Mouse (Mus musculus) midbrain, embryonic 14.5 days (tissue): Measurements from ENCODE around the gene Atp6v0a1. TPM values are rescaled to one million over a fixed set of nuclear protein-coding genes. Genes with fewer than 3 reads are reported as not detected.

Source experiments
- ATAC-seq: fragments of 200-750 bp; cut with Nextera tagmentation; 2 replicates; pipeline ENCODE4 v1.8.0; 2017; ENCODE audit warnings: moderate number of reproducible peaks, moderate library complexity; ENCODE audit not compliant: low FRiP score, low TSS enrichment
- DNase-seq: peaks from one replicate; pipeline ENCODE4 v3.0.0-alpha.2; 2015
- H3K27ac ChIP-seq: fragments of 300-500 bp; sonication (generic); replicated peaks from 2 replicates; pipeline ENCODE4 v1.5.1; 2014; ENCODE audit warnings: mild to moderate bottlenecking, low read depth, low read length, moderate library complexity
- H3K27me3 ChIP-seq: fragments of 300-500 bp; sonication (generic); 2 replicates; pipeline ENCODE4 v1.6.1; 2014; ENCODE audit warnings: low read length, control low read depth, mixed read lengths; ENCODE audit not compliant: control insufficient read depth, insufficient read depth
- H3K36me3 ChIP-seq: fragments of 300-500 bp; sonication (generic); 2 replicates; pipeline ENCODE4 v1.6.1; 2014; ENCODE audit warnings: low read length, control low read depth; ENCODE audit not compliant: control insufficient read depth, insufficient read depth
- H3K4me1 ChIP-seq: fragments of 300-500 bp; sonication (generic); 2 replicates; pipeline ENCODE4 v1.6.1; 2014; ENCODE audit warnings: mild to moderate bottlenecking, antibody characterized with exemption, low read length, control low read depth; ENCODE audit not compliant: control insufficient read depth, insufficient read depth
- H3K4me2 ChIP-seq: fragments of 300-500 bp; sonication (generic); 2 replicates; pipeline ENCODE4 v1.6.1; 2014; ENCODE audit warnings: mild to moderate bottlenecking, low read length, moderate library complexity
- H3K4me3 ChIP-seq: fragments of 300-500 bp; sonication (generic); replicated peaks from 2 replicates; pipeline ENCODE4 v1.5.1; 2014; ENCODE audit warnings: low read depth, low read length
- H3K9ac ChIP-seq: fragments of 300-500 bp; sonication (generic); replicated peaks from 2 replicates; pipeline ENCODE4 v1.6.1; 2014; ENCODE audit warnings: mild to moderate bottlenecking, low read length, moderate library complexity
- H3K9me3 ChIP-seq: fragments of 300-500 bp; sonication (generic); 2 replicates; pipeline ENCODE4 v1.6.1; 2016; ENCODE audit warnings: low read length, control low read depth, mixed read lengths; ENCODE audit not compliant: control insufficient read depth
- WGBS: fragments of 180-500 bp; shearing (Covaris S2); extraction: QIAGEN DNeasy Blood & Tissue Kit; methylation state at CpG from one replicate; pipeline ENCODE4 v1.1.7; 2014; 5-methylcytosine and 5-hydroxymethylcytosine counted together
- polyA plus RNA-seq: library from polyadenylated mRNA; unstranded; fragments of >200 nt; fragmentation: Nextera tagmentation; extraction: Ambion mirVana; gene quantifications from 2 replicates; pipeline ENCODE4 v1.2.1, GENCODE M21; 2014

The Atp6v0a1 gene
- polyA plus RNA-seq, 1 experiment from 2014 or later = 115 TPM

DNA sequence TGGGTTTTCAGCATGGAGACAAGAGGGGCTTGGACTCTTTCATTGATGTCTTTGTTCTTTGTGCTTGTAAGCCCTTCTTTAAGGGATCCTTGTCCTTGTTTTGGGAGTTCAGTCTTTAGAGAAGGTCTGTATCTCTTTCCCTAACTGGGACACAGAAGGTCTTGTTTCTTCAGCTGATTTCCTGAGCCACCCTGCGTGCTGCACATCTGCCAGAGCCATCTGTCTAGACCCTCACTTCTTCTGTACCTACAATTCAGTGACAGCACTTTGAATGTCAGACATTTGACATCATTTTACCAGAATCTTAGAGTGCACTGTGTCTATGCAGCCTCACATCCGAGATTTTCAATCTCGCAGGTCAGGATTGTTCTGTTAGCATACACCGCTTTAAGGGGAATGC lies 36.6 kb downstream of the Atp6v0a1 start:
- Histone ChIP-seq H3K9ac (no peak overlapping the region), H3K27ac (no peak overlapping the region), H3K4me2 (no peak overlapping the region), H3K9me3 (no peaks in the 10 kb centered on the region), H3K4me3 (no peak overlapping the region), H3K4me1 (no peaks in the 10 kb centered on the region), H3K36me3 (peaks cover 98% of the 10 kb centered on the region), H3K27me3 (no peaks in the 10 kb centered on the region)
- WGBS = 92% methylated on average over 4 of the region's 4 CpGs
- DNase-seq (no peak), ATAC-seq (no peak)

DNA sequence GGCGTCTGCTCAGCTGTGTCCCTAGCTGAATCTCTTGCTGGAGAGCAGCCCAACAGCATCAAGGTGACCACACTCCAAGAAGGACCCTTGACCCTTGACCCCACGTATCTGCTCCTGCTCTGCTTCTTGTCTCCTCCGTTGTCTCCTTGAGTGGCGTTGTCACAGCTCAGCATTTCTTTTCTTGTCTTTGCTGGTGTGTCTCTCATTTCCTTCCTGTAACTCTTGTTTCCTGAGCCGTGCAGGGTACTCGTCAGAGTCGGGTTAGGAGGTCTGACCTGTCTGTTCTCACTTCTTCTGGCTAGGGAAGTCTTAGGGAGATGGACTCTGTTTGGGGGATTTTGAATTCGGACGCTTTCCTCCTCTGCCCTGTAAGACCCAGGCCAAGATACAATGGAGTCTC lies 37.2 kb downstream of the Atp6v0a1 start:
- Histone ChIP-seq H3K27ac (no peak overlapping the region), H3K4me1 (no peaks in the 10 kb centered on the region), H3K36me3 (peaks cover 99% of the 10 kb centered on the region), H3K27me3 (no peaks in the 10 kb centered on the region), H3K9ac (no peak overlapping the region), H3K4me2 (no peak overlapping the region), H3K4me3 (no peak overlapping the region), H3K9me3 (no peaks in the 10 kb centered on the region)
- DNase-seq = no peak
- WGBS = 76% methylated on average over 9 of the region's 9 CpGs
- ATAC-seq = no peak

DNA sequence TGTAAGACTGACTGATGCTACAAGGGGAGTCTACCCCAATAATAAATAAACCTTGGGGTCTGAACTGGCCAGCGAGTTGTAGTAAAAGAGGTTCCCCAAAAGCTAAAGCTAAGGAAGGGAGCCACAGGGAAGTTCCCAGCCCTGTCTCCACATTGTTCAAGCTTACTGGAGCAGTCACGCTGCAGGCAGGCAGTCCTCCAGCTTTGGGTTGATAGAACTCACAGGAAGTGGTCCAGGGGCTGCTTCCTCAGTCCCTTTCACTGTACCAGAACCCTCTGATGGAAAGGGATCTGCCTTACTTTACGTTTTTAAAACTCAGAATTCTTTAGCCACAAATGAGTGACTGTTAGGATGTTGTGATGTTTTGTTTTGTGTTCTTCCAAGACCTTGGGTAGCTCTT lies 38.2 kb downstream of the Atp6v0a1 start:
- Histone ChIP-seq H3K27ac (no peak overlapping the region), H3K4me2 (no peak overlapping the region), H3K9ac (no peak overlapping the region), H3K27me3 (no peaks in the 10 kb centered on the region), H3K4me3 (no peak overlapping the region), H3K9me3 (no peaks in the 10 kb centered on the region), H3K4me1 (no peaks in the 10 kb centered on the region), H3K36me3 (peaks cover 99% of the 10 kb centered on the region)
- no peak for DNase-seq
- no peak for ATAC-seq
- 84% methylated on average over 3 of the region's 3 CpGs for WGBS

DNA sequence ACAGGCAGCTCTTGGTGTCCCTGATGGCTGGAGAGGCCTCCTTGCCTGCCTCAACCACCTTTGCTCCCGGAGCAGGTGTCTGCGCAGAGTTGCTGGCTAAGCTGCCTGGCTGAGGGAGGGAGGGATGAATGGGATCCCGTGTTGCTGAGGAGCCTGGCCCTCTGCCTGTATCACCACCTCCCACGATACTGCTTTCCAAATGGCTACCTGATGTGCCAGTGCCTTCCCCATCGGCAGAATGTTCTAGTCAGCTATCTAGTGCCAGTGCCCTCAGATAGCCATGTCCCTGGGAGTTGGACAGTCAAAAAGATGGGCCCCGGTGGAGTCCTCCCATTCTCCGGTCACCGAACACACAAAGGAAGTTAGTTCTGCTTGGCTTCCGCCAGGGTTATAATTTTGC lies 41.1 kb downstream of the Atp6v0a1 start:
- no peak overlapping the region for H3K27ac ChIP-seq
- no peaks in the 10 kb centered on the region for H3K27me3 ChIP-seq
- no peak overlapping the region for H3K4me2 ChIP-seq
- DNase-seq (no peak), ATAC-seq (no peak)
- H3K9me3 ChIP-seq = no peaks in the 10 kb centered on the region
- no peak overlapping the region for H3K9ac ChIP-seq
- H3K4me3 ChIP-seq = no peak overlapping the region
- 94% methylated on average over 9 of the region's 9 CpGs for WGBS
- peaks cover 97% of the 10 kb centered on the region for H3K36me3 ChIP-seq
- no peaks in the 10 kb centered on the region for H3K4me1 ChIP-seq

DNA sequence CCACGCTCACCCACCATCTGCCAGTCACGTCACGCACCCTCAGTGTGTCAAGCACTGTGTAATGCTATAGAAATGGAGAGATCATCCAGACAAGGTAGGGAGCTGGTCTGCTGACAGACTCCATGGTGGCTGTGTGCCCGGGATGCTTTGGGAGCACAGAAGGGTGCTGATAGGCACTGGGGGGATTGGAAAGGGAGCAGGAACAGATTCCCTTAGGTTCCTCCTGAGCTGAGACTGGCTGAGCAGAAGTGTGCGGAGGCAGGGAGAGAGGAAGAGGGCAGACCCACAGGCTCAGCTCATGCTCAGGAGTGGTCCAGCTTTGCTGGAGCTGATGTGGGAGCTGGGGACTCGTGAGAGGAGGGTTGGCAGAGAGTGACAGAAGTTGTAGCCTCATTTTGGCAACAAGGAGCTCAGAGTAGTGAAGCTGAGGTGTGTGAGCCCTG lies 41.8 kb downstream of the Atp6v0a1 start:
- DNase-seq (no peak), ATAC-seq (no peak)
- Histone ChIP-seq H3K9ac (no peak overlapping the region), H3K36me3 (peaks cover 97% of the 10 kb centered on the region), H3K4me2 (no peak overlapping the region), H3K4me3 (no peak overlapping the region), H3K9me3 (no peaks in the 10 kb centered on the region), H3K27me3 (no peaks in the 10 kb centered on the region), H3K4me1 (no peaks in the 10 kb centered on the region), H3K27ac (no peak overlapping the region)
- 88% methylated on average over 6 of the region's 6 CpGs for WGBS

DNA sequence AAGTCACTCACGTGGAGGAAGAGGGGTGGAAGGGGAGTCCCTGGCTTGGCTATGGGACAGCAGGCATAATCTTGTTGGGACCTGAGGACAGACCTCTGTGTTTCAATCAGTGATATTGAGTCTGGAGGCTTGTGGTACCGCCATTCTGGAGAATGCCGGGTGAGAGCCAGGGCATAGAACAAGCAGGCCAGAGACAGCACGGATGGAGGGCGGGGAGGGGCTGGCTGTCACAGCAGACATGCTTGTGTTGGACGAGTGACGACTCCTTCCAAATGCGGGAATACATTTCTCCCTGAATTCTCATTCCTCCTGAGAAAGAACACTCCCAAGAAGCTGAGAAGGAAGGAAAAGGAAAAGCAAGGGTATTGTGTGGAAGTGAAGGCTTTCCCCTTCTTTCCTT lies 42.4 kb downstream of the Atp6v0a1 start:
- Histone ChIP-seq H3K27ac (no peak overlapping the region), H3K27me3 (no peaks in the 10 kb centered on the region), H3K36me3 (peaks cover 97% of the 10 kb centered on the region), H3K4me1 (no peaks in the 10 kb centered on the region), H3K9ac (no peak overlapping the region), H3K4me2 (no peak overlapping the region), H3K9me3 (no peaks in the 10 kb centered on the region), H3K4me3 (no peak overlapping the region)
- DNase-seq (no peak), ATAC-seq (no peak)
- WGBS = 84% methylated on average over 8 of the region's 8 CpGs

DNA sequence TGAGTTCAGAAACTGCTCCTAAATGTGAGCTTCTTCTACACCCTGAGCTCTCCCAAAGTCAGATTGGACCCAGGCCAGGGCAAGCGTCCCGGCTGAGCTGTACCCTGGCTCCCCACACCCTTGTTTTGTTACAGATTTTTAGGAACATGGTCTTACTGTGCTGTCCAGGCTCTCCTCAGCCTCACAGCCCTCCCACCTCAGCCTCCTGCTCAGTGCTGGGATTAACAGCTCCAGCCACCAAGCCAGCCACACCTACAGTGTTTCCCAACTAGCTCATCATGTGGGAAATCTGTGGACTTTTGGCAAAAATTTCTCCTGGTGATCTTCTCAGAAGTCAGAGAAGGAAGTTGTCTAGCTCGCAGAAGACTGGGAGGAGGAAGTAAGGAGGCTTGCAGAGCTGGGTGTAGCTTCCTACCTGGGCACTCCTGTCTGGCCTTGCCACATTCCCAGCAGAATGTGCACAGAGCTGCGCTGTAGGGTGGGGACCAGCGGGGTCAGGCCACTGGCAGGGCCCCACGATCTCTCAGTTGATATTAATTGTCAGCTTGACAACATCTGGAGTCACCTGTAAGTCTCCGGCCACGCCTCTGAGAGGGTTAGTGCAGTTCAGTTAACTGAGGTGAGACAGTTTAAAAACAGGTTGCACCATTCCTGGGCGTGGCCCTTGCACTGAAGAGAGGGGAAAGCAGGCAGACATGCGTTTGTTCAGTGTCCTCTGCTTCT lies 43.7 kb downstream of the Atp6v0a1 start:
- H3K4me1 ChIP-seq = no peaks in the 10 kb centered on the region
- H3K36me3 ChIP-seq = peaks cover 96% of the 10 kb centered on the region
- H3K4me2 ChIP-seq = no peak overlapping the region
- no peak overlapping the region for H3K4me3 ChIP-seq
- DNase-seq (no peak), ATAC-seq (no peak)
- no peak overlapping the region for H3K27ac ChIP-seq
- no peak overlapping the region for H3K9ac ChIP-seq
- 95% methylated on average over 10 of the region's 10 CpGs for WGBS
- no peaks in the 10 kb centered on the region for H3K27me3 ChIP-seq
- H3K9me3 ChIP-seq = no peaks in the 10 kb centered on the region

DNA sequence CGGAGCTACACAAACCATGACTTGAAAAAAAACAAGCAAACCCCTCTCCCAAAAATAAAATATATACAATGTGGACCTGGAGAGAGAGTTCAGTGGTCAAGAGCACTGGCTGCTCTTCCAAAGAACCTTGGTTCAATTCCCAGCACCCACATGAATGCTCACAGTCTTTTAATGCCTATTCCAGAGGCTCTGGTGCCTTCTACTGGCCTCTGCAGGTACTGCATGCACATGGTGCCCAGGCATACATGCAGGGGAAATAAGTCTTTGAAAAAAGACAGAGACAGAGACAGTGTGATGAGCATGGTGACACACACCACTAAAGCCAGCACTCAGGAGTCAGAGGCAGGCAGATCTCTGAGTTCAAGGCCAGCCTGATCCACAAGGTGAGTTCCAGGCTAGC lies 44.7 kb downstream of the Atp6v0a1 start:
- no peak for ATAC-seq
- Histone ChIP-seq H3K4me3 (no peak overlapping the region), H3K9ac (no peak overlapping the region), H3K27me3 (no peaks in the 10 kb centered on the region), H3K36me3 (peaks cover 93% of the 10 kb centered on the region), H3K9me3 (no peaks in the 10 kb centered on the region), H3K4me2 (no peak overlapping the region), H3K27ac (no peak overlapping the region), H3K4me1 (no peaks in the 10 kb centered on the region)
- 100% methylated on average over 1 of the region's 1 CpGs for WGBS
- DNase-seq = peak; percentile 16

DNA sequence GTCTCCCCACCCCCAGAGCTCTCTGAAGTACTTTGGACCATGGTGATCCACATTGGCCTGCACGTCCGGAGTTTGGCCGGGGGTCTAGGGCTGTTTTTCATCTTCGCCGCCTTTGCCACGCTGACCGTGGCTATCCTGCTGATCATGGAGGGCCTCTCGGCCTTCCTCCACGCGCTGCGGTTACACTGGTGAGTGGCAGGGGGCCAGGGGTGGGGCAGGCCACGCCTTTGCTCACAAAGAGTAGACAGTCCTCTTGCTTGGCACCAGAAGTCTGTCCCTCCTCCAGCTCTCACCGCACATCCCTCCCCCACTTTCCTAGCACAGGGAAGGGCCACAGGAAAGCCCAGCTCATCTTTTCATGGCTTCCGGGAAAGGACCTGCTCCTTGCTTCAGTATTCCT lies 46.2 kb downstream of the Atp6v0a1 start:
- ATAC-seq = no peak

More for the DNA sequence above, 46.2 kb downstream of the Atp6v0a1 start:
- H3K4me2 ChIP-seq = no peak overlapping the region
- no peaks in the 10 kb centered on the region for H3K4me1 ChIP-seq
- no peak overlapping the region for H3K9ac ChIP-seq
- H3K4me3 ChIP-seq = no peak overlapping the region
- H3K27me3 ChIP-seq = no peaks in the 10 kb centered on the region
- H3K36me3 ChIP-seq = peaks cover 92% of the 10 kb centered on the region
- H3K9me3 ChIP-seq = no peaks in the 10 kb centered on the region
- no peak for DNase-seq
- WGBS = 86% methylated on average over 14 of the region's 14 CpGs
- H3K27ac ChIP-seq = no peak overlapping the region
